Mouse (Mus musculus) olfactory bulb, adult 2 months (tissue): Measurements from ENCODE around the gene Gm5134. TPM values are rescaled to one million over a fixed set of nuclear protein-coding genes. Genes with fewer than 3 reads are reported as not detected.
"Not testable (repeated sequence)": the region's sequence is repeated elsewhere in the genome, so short reads cannot be mapped to it uniquely, and the experiment has no call there.

Source experiments
- H3K27ac ChIP-seq: fragments of 200-500 bp; 2 replicates; pipeline ENCODE4 v1.5.1; 2012; ENCODE audit warnings: low read depth, low read length; ENCODE audit not compliant: insufficient read depth
- H3K4me1 ChIP-seq: fragments of 200-500 bp; 2 replicates; pipeline ENCODE4 v1.6.1; 2012; ENCODE audit warnings: low read length; ENCODE audit not compliant: control insufficient read depth, insufficient read depth
- H3K4me3 ChIP-seq: fragments of 200-500 bp; 2 replicates; pipeline ENCODE4 v1.5.1; 2012; ENCODE audit warnings: mild to moderate bottlenecking, low read depth, low read length, moderate library complexity; ENCODE audit not compliant: insufficient read depth
- CTCF ChIP-seq: fragments of 200-500 bp; IDR thresholded peaks from 2 replicates; pipeline ENCODE4 v1.5.1; 2012; ENCODE audit warnings: low read depth, mild to moderate bottlenecking, low read length, moderate library complexity; ENCODE audit not compliant: insufficient read depth
- POLR2A ChIP-seq: fragments of 200-500 bp; IDR thresholded peaks from 2 replicates; pipeline ENCODE4 v1.6.1; 2012; ENCODE audit warnings: mild to moderate bottlenecking, low read depth, low read length, moderate library complexity; ENCODE audit not compliant: insufficient read depth
- WGBS: fragments of 180-500 bp; shearing (Covaris S2); methylation state at CpG from one replicate; pipeline ENCODE4 v1.1.7; 2018; 5-methylcytosine and 5-hydroxymethylcytosine counted together
- polyA plus RNA-seq: library from polyadenylated mRNA; stranded (reverse); fragments of >200 nt; gene quantifications from 2 replicates; pipeline ENCODE4 v1.2.4, GENCODE M21; 2012; ENCODE audit warnings: low replicate concordance; ENCODE audit not compliant: missing spikeins, insufficient read depth, insufficient read length

Gene Gm5134
- polyA plus RNA-seq, 1 experiment, result not detected

GRCm38 (mm10) chr10:75990430-75991042 lies 36.2 kb downstream of the Gm5134 start:
- Histone ChIP-seq H3K4me1 (no peaks in the 10 kb centered on the region), H3K4me3 (no peak overlapping the region), H3K27ac (no peak overlapping the region)
- TF ChIP-seq POLR2A (no peak), CTCF (no peak)
- WGBS, result 58% methylated on average over 4 of the region's 4 CpGs

- TF ChIP-seq CTCF (no peak), POLR2A (no peak)
- 91% methylated on average over 15 of the region's 15 CpGs for WGBS
- H3K4me1 ChIP-seq, result no peaks in the 10 kb centered on the region
- H3K4me3 ChIP-seq, result no peak overlapping the region
- H3K27ac ChIP-seq, result no peak overlapping the region
Measured at GRCm38 (mm10) chr10:75993616-75994240, 39.4 kb downstream of the Gm5134 start.

- not testable (repeated sequence) for H3K27ac ChIP-seq, H3K4me1 ChIP-seq, H3K4me3 ChIP-seq
- 87% methylated on average over 13 of the region's 13 CpGs for WGBS
Measured at GRCm38 (mm10) chr10:75994531-75995210, 40.4 kb downstream of the Gm5134 start.

DNA sequence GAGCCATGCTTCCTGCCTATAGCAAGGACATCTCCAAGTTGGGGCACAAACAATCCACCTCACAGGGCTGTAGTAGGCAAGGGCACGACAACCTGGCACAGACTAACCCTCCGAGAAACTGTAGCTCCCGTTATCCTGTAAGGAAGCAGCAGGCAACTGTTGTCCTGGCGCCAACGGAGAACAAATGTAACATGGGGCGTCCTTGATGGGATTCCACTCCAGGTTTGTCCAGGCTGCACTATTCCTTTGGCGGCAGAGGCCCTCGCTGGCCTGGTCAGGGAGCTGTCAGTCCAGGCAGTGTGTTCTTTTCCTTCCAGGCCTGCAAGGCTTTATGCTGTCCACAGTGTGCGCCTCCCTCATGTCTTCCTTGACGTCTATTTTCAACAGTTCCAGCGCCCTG lies 41.1 kb downstream of the Gm5134 start:
- WGBS, result 90% methylated on average over 11 of the region's 11 CpGs

DNA sequence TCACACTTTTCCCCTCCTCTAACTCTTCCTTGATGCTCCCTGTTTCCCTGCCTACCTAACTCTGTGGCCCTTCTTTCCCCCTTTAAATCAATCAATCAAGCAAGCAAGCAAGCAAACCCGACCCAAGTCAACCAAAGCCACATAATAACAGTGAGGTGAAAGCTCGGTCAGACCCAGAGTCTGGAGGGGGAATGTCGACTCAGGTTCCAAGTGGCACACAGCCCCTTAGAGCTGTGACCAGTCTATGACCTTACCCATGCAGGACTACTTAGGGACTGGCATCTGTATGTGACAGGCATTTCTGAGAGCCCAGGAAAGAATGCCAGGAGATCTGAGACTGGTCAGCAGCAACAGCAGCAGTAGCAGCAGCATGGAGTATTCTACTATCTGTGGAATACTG lies 42.0 kb downstream of the Gm5134 start:
- H3K27ac ChIP-seq, result no peak overlapping the region
- no peaks in the 10 kb centered on the region for H3K4me1 ChIP-seq
- 65% methylated on average over 3 of the region's 3 CpGs for WGBS
- no peak overlapping the region for H3K4me3 ChIP-seq
- TF ChIP-seq POLR2A (no peak), CTCF (no peak)

More for the DNA sequence above, 41.1 kb downstream of the Gm5134 start:
- Histone ChIP-seq H3K4me1 (no peaks in the 10 kb centered on the region), H3K4me3 (no peak overlapping the region), H3K27ac (no peak overlapping the region)
- TF ChIP-seq CTCF (no peak), POLR2A (no peak)

DNA sequence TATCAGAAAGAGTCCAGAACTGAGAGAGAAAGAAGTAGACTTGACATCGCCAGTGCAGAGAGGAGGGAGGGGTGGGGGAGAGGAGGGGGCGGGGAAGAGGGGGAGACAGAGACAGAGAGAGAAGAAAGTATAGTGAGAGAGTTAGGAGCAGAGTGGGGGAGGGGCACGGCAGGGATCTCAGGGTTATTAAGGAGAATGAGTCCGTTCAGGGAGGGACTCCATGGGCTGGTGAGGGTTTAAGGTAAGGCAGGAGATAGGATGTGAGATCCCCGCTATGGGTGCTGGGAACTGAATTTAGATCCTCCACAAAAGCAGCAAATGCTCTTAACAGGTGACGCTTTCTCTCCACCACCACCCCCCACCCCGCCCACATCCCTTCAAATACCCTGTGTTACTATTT lies 46.8 kb downstream of the Gm5134 start:
- no peaks in the 10 kb centered on the region for H3K4me1 ChIP-seq
- TF ChIP-seq POLR2A (no peak), CTCF (no peak)
- WGBS, result 24% methylated on average over 7 of the region's 7 CpGs

DNA sequence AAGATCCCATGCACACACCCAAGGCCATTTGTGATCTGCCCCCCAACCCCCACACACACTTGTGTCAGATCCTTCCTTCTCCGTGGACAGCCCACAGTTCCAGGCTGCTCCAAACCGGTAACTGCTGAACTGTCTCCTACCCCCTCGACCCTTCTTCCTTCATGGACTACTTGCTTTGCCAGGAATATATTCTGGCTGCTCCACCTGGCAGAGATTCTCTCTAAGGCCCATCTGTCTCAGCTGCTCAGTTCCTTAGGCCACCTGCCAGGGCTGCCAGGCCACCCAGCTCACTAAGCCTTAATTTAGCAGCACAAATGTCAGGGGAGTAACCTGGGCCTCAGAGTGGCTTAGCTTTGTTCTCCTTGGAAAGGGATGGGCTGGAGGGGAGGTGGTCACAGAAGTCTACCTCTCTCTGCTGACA lies 47.8 kb downstream of the Gm5134 start:
- H3K27ac ChIP-seq, result no peak overlapping the region

More for the DNA sequence above, 46.8 kb downstream of the Gm5134 start:
- Histone ChIP-seq H3K4me3 (no peak overlapping the region), H3K27ac (no peak overlapping the region)

DNA sequence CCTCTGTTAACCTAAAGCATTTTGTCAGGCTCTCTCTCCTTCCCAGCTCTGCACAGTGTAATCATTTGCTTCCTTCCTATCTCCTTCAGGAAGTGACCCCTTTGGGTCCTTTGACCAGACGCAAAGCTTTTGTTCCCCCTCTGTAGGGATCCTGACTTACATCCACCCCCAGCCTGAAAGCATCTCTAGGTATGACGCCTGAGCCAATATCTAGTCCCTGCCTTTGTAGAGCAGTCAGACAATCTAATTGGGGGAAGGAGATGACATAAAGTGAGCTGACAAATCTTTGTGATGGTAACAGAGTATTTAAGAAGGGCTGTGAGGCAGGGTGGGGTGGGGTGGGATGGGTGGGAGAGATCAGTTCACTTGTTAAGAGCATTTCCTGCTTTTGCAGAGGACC lies 48.3 kb downstream of the Gm5134 start:
- Histone ChIP-seq H3K4me1 (no peaks in the 10 kb centered on the region), H3K4me3 (no peak overlapping the region), H3K27ac (no peak overlapping the region)
- TF ChIP-seq POLR2A, result no peak
- TF ChIP-seq CTCF, result no peak
- WGBS, result 68% methylated on average over 2 of the region's 2 CpGs

More for the DNA sequence above, 47.8 kb downstream of the Gm5134 start:
- Histone ChIP-seq H3K4me1 (no peaks in the 10 kb centered on the region), H3K4me3 (no peak overlapping the region)
- 39% methylated on average over 3 of the region's 3 CpGs for WGBS
- TF ChIP-seq CTCF, result no peak
- no peak for TF ChIP-seq POLR2A

DNA sequence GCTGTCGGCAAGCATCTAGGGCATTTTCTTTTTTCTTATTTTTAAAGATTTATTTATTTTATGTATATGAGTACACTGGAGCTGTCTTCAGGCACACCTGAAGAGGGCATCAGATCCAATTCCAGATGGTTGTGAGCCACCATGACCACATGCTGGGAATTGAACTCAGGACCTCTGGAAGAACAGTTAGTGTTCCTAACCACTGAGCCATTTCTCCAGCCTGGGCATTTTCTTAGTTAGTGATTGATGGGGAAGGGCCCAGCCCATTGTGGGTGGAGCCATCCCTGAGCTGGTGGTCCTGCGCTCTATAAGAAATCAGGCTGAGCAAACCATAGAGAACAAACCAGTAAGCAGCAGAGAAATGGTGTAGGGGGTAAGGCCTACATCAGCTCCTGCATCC lies 48.9 kb downstream of the Gm5134 start:
- no peak overlapping the region for H3K27ac ChIP-seq
- H3K4me1 ChIP-seq, result no peaks in the 10 kb centered on the region
- WGBS, result 100% methylated on average over 2 of the region's 2 CpGs
- no peak for TF ChIP-seq POLR2A
- TF ChIP-seq CTCF, result no peak
- no peak overlapping the region for H3K4me3 ChIP-seq
